Mouse (Mus musculus): ENCODE measurements around the gene Gm21974. TPM values are rescaled to one million over a fixed set of nuclear protein-coding genes. Genes with fewer than 3 reads are reported as not detected.
A peak's percentile ranks its signal among the peaks of the same experiment; 100 is the strongest.
"Not testable (repeated sequence)": the region's sequence is repeated elsewhere in the genome, so short reads cannot be mapped to it uniquely, and the experiment has no call there.

Gm21974 gene
- total and polyA plus RNA-seq, 3 experiments = not detected

DNA sequence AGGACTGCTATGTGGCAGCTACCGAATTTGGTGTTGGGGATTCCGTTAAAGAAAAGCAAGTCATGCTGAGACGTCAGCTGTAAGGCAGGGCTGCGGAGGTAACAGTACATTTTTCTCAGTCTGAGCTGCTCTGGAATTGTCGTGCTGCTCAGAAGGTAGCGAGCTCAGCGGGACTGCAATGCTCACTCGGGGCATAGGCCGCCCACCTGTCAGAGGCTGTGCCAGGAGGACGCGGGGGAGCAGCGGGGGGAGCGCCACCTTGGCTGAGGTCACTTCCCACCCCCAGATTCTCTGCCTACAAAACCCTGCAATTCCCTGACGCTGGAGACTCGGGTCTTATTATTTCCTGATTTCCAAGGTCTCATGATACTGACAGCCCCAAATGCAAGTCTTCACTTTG lies 54.4 kb downstream of the Gm21974 start:
- no peak for DNase-seq (ENCODE audit: extremely low read depth)
- H3K4me1 ChIP-seq (ENCODE audit: control insufficient read depth in 1 of 2, insufficient read depth in 2 of 2) = peaks cover 2 to 13% of the 10 kb centered on the region in 2 experiments; a peak in 3 of 4 replicates
- no peaks in the 10 kb centered on the region for H3K79me2 ChIP-seq (replicated peaks; ENCODE audit: control insufficient read depth, extremely low read depth, insufficient read depth, poor library complexity, severe bottlenecking)
- peaks cover 12 to 24% of the 10 kb centered on the region in 2 experiments for H3K36me3 ChIP-seq (replicated peaks in 1 of 2; ENCODE audit: control insufficient read depth in 1 of 2, insufficient read depth in 1 of 2, low read length in 1 of 2)
- H3K27me3 ChIP-seq (replicated peaks) = no peaks in the 10 kb centered on the region
- in situ Hi-C loops (cut with MboI; ENCODE audit: low pct_ligation_motif_present, low pct_unique_long_range_greater_than_20kb, low sequenced_read_pairs) (no loop called here), dilution Hi-C loops (cut with MboI; ENCODE audit: extremely low pct_ligation_motif_present, extremely low pct_unique_long_range_greater_than_20kb, low sequenced_read_pairs) (no loop called here)
- peak overlapping the region; percentile 3; the same call in 1 of the 2 replicates for H3K9ac ChIP-seq (ENCODE audit: insufficient read depth, low read depth)
- H3K9me3 ChIP-seq (replicated peaks; ENCODE audit: low read length) = no peaks in the 10 kb centered on the region
- no peak overlapping the region for H3K27ac ChIP-seq (ENCODE audit: insufficient read depth, low read depth)
- 0 out of 2 replicates have a peak overlapping the region, but pooled peaks have one; percentile 18 for H3K4me2 ChIP-seq (ENCODE audit: insufficient read depth, low read depth, poor library complexity, severe bottlenecking)
- H3K4me3 ChIP-seq (replicated peaks in 1 of 3; ENCODE audit: low read depth in 2 of 3, low read length in 2 of 3, poor library complexity in 1 of 3) = peak overlapping the region in 2 of 3 experiments; percentile 17 to 77
- no peak for TF ChIP-seq TBP (conservative IDR thresholded peaks at IDR 0.05; ENCODE audit: low read depth, low read length)
- no peak for TF ChIP-seq RAD21 (IDR thresholded peaks at IDR 0.05; ENCODE audit: low read depth, low read length)
- no peak for TF ChIP-seq IRF4 (IDR thresholded peaks at IDR 0.05; ENCODE audit: low read depth, low read length)
- no peak for TF ChIP-seq GABPA (IDR thresholded peaks at IDR 0.05; ENCODE audit: insufficient replicate concordance, low read depth, low read length)
- TF ChIP-seq MAFK (IDR thresholded peaks at IDR 0.05; ENCODE audit: insufficient replicate concordance, low read length) = no peak
- TF ChIP-seq ELF1 (IDR thresholded peaks at IDR 0.05; ENCODE audit: low read depth, low read length) = no peak
- TF ChIP-seq ZMIZ1 (IDR thresholded peaks at IDR 0.05; ENCODE audit: low read depth, low read length) = no peak
- no peak for TF ChIP-seq RCOR1 (conservative IDR thresholded peaks at IDR 0.05; ENCODE audit: low read depth, low read length)
- TF ChIP-seq MAX (IDR thresholded peaks at IDR 0.05; ENCODE audit: low read length) = no peak
- no peak for TF ChIP-seq CHD2 (IDR thresholded peaks at IDR 0.05; ENCODE audit: low read length)

DNA sequence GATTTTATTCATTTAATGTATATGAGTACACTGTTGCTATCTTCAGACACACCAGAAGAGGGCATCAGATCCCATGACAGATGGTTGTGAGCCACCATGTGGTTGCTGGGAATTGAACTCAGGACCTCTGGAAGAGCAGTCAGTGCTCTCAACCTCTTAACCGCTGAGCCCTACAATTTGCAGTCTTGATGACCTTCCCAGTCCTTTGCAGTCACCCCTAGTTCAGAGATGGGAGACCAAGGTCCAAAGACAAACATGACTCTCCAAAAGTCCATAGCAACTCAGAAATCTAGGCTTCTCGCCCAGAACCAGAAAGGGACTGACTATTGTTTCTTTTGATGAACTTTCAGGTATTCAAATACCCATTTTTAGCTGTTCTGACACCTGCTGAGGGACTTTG lies 55.2 kb downstream of the Gm21974 start:
- DNase-seq (ENCODE audit: extremely low read depth); in situ Hi-C loops (cut with MboI; ENCODE audit: low pct_ligation_motif_present, low pct_unique_long_range_greater_than_20kb, low sequenced_read_pairs); H3K4me3 ChIP-seq (replicated peaks in 1 of 3; ENCODE audit: low read depth in 2 of 3, low read length in 2 of 3, poor library complexity in 1 of 3); H3K9me3 ChIP-seq (replicated peaks; ENCODE audit: low read length); H3K27me3 ChIP-seq (replicated peaks); H3K4me2 ChIP-seq (ENCODE audit: insufficient read depth, low read depth, poor library complexity, severe bottlenecking); H3K79me2 ChIP-seq (replicated peaks; ENCODE audit: control insufficient read depth, extremely low read depth, insufficient read depth, poor library complexity, severe bottlenecking); H3K27ac ChIP-seq (ENCODE audit: insufficient read depth, low read depth); dilution Hi-C loops (cut with MboI; ENCODE audit: extremely low pct_ligation_motif_present, extremely low pct_unique_long_range_greater_than_20kb, low sequenced_read_pairs); H3K9ac ChIP-seq (ENCODE audit: insufficient read depth, low read depth): not testable (repeated sequence)
- Histone ChIP-seq H3K4me1 (ENCODE audit: control insufficient read depth in 1 of 2, insufficient read depth in 2 of 2) (peaks cover 2 to 13% of the 10 kb centered on the region in 2 experiments; a peak in 3 of 4 replicates), H3K36me3 (replicated peaks in 1 of 2; ENCODE audit: control insufficient read depth in 1 of 2, insufficient read depth in 1 of 2, low read length in 1 of 2) (peaks cover 12 to 17% of the 10 kb centered on the region in 2 experiments)

DNA sequence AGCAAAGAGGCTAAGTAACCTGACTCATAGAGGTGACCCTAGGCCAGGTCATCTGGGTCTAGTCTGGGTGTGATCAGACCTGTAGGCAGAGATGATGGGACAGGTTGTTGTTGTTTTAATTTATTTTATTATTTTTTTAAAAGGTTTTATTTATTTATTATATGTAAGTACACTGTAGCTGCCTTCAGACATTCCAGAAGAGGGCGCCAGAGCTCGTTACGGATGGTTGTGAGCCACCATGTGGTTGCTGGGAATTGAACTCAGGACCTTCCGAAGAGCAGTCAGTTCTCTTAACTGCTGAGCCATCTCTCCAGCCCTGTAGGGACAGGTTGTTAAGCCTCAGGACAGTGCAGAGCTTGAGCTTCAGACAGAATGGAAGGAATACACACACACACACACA lies 57.4 kb downstream of the Gm21974 start:
- H3K4me3 ChIP-seq (replicated peaks in 1 of 3; ENCODE audit: low read depth in 2 of 3, low read length in 2 of 3, poor library complexity in 1 of 3); H3K9ac ChIP-seq (ENCODE audit: insufficient read depth, low read depth); H3K27me3 ChIP-seq (replicated peaks); H3K27ac ChIP-seq (ENCODE audit: insufficient read depth, low read depth); H3K9me3 ChIP-seq (replicated peaks; ENCODE audit: low read length); H3K4me2 ChIP-seq (ENCODE audit: insufficient read depth, low read depth, poor library complexity, severe bottlenecking); H3K36me3 ChIP-seq (replicated peaks in 1 of 2; ENCODE audit: control insufficient read depth in 1 of 2, insufficient read depth in 1 of 2, low read length in 1 of 2); in situ Hi-C loops (cut with MboI; ENCODE audit: low pct_ligation_motif_present, low pct_unique_long_range_greater_than_20kb, low sequenced_read_pairs); DNase-seq (ENCODE audit: extremely low read depth); dilution Hi-C loops (cut with MboI; ENCODE audit: extremely low pct_ligation_motif_present, extremely low pct_unique_long_range_greater_than_20kb, low sequenced_read_pairs); H3K79me2 ChIP-seq (replicated peaks; ENCODE audit: control insufficient read depth, extremely low read depth, insufficient read depth, poor library complexity, severe bottlenecking): not testable (repeated sequence)
- peaks cover 2 to 11% of the 10 kb centered on the region in 2 experiments; a peak in 3 of 4 replicates for H3K4me1 ChIP-seq (ENCODE audit: control insufficient read depth in 1 of 2, insufficient read depth in 2 of 2)
